Mouse (Mus musculus) cerebellum, adult 2 months (tissue): ENCODE data around the gene Negr1.

Experiments used
- CTCF ChIP-seq: fragments of 200-500 bp; IDR thresholded peaks from 2 replicates; pipeline ENCODE4 v1.5.1; 2011; ENCODE audit warnings: low read depth, mild to moderate bottlenecking, control low read depth, low read length, moderate library complexity, borderline replicate concordance; ENCODE audit not compliant: insufficient read depth
- POLR2A ChIP-seq: fragments of 200-500 bp; IDR thresholded peaks from 2 replicates; pipeline ENCODE4 v1.6.1; 2011; ENCODE audit warnings: low read length, control low read depth, borderline replicate concordance; ENCODE audit not compliant: insufficient read depth

GRCm38 (mm10) chr3:156838550-156838949 is 277.0 kb downstream of the Negr1 start:
- TF ChIP-seq CTCF (no peak), POLR2A (no peak)
